Mouse (Mus musculus): ENCODE measurements around the gene Alox5. TPM values are rescaled to one million over a fixed set of nuclear protein-coding genes. Genes with fewer than 3 reads are reported as not detected.

The Alox5 gene
- polyA plus RNA-seq, 1 experiment from 2014 or later = 2.3 TPM

DNA sequence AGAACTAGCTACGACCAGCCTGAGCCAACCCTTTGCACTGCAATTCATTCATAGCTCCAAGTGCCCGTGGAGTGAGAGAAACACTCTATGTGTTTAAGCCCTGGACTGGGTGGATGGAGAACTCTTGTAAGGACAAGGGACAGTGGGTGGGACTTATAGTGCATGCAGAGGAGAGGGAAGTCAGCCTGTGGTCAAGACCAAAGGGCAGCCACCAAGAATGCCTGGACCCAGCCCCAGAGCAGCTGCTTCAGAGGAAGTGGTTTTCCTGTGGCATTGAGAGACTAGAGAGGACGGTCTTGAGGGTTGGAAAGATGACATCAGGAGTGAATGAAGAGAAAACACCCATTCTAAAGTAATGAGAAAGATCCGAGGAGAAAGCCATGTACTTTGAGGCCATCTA is 5.2 kb downstream of the Alox5 start:
- no peak for ATAC-seq (ENCODE audit: insufficient number of reproducible peaks, low FRiP score, low TSS enrichment, low read depth)
- Histone ChIP-seq H3K4me3 (replicated peaks) (no peak overlapping the region), H3K36me3 (no peaks in the 10 kb centered on the region), H3K9me3 (replicated peaks) (no peaks in the 10 kb centered on the region), H3K27me3 (peaks cover 19% of the 10 kb centered on the region), H3K9ac (no peak overlapping the region), H3K27ac (replicated peaks) (no peak overlapping the region), H3K4me2 (replicated peaks) (no peak overlapping the region), H3K4me1 (peaks cover 4% of the 10 kb centered on the region; the same call in 1 of the 2 replicates)
- WGBS = 71% methylated on average over 4 of the region's 4 CpGs

DNA sequence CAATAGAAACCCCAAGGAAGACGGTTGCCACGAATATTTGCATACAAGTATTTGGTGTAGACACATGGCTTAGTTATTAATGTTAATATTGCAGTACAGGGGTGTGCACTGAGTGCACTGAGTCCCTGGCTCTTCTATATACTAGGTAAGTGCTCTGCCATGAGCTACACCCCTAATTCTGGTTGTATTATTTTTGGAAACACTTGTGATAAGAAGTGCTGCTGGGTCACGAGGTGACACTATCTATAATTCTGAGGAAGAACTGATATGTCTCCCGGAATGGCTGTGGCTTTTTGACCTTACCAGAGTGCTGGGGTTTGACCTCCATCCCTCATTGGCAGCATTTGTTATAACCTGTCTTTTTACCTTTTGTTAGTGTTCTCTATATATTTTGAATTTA is 20.1 kb downstream of the Alox5 start:
- Histone ChIP-seq H3K4me1 (no peaks in the 10 kb centered on the region), H3K27me3 (no peaks in the 10 kb centered on the region), H3K9ac (no peak overlapping the region), H3K4me2 (replicated peaks) (no peak overlapping the region), H3K4me3 (replicated peaks) (no peak overlapping the region), H3K9me3 (replicated peaks) (no peaks in the 10 kb centered on the region; the same call in 1 of the 2 replicates), H3K27ac (replicated peaks) (no peak overlapping the region), H3K36me3 (no peaks in the 10 kb centered on the region)
- WGBS = 74% methylated on average over 4 of the region's 4 CpGs
- ATAC-seq (ENCODE audit: insufficient number of reproducible peaks, low FRiP score, low TSS enrichment, low read depth) = no peak

DNA sequence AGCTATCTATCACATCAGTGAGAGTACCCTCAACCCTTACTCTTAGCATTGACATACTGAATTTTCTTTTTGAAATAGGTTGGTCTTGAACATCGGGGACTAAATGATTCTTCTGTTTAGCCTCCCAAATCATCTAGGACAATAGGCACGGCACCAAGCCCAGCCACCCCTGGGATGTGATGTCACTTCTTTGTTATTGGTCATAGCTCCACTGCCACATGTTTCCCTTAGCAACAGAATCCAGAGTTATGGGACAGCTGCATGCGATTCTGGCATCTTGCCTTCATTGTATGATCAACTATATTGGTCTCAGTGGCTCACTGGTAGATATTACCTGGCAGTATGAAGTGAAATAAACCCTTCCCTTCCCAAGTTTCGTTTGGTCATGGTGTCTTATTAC is 20.5 kb downstream of the Alox5 start:
- Histone ChIP-seq H3K4me1 (no peaks in the 10 kb centered on the region), H3K36me3 (no peaks in the 10 kb centered on the region), H3K4me2 (replicated peaks) (no peak overlapping the region), H3K27me3 (no peaks in the 10 kb centered on the region), H3K9ac (no peak overlapping the region), H3K27ac (replicated peaks) (no peak overlapping the region), H3K9me3 (replicated peaks) (no peaks in the 10 kb centered on the region; the same call in 1 of the 2 replicates), H3K4me3 (replicated peaks) (no peak overlapping the region)
- 69% methylated on average over 4 of the region's 4 CpGs for WGBS
- no peak for ATAC-seq (ENCODE audit: insufficient number of reproducible peaks, low FRiP score, low TSS enrichment, low read depth)

- Histone ChIP-seq H3K9ac (no peak overlapping the region), H3K9me3 (replicated peaks) (no peaks in the 10 kb centered on the region; the same call in 1 of the 2 replicates), H3K27me3 (no peaks in the 10 kb centered on the region), H3K4me2 (replicated peaks) (no peak overlapping the region), H3K4me1 (no peaks in the 10 kb centered on the region), H3K27ac (replicated peaks) (no peak overlapping the region), H3K4me3 (replicated peaks) (no peak overlapping the region), H3K36me3 (no peaks in the 10 kb centered on the region)
- 82% methylated on average over 6 of the region's 6 CpGs for WGBS
- ATAC-seq (ENCODE audit: insufficient number of reproducible peaks, low FRiP score, low TSS enrichment, low read depth) = no peak
Observed at GRCm38 (mm10) chr6:116439531-116439930, 21.4 kb downstream of the Alox5 start.

DNA sequence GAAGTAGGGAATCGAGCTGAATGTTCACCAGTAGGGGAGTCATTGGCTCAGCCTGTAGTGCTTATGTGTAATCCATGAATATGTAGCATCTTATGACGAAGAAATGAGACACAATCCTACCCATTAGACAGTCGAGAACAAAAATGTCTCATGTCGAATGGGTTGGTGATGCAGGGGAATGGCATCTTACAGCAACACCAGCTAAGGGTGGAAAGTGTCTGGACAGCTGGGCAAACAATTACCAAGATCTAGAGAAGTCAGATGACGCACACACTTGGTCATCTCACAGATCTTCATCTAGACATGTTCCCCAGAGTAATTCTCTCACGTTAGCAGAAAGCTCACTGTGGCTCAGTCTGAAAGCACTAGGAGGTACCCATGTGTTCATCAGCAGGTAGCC is 22.1 kb downstream of the Alox5 start:
- no peaks in the 10 kb centered on the region for H3K36me3 ChIP-seq
- H3K9me3 ChIP-seq (replicated peaks) = no peaks in the 10 kb centered on the region; the same call in 1 of the 2 replicates
- 76% methylated on average over 6 of the region's 6 CpGs for WGBS
- H3K4me2 ChIP-seq (replicated peaks) = no peak overlapping the region
- H3K4me3 ChIP-seq (replicated peaks) = no peak overlapping the region
- H3K27ac ChIP-seq (replicated peaks) = no peak overlapping the region
- no peak overlapping the region for H3K9ac ChIP-seq
- no peaks in the 10 kb centered on the region for H3K4me1 ChIP-seq
- no peak for ATAC-seq (ENCODE audit: insufficient number of reproducible peaks, low FRiP score, low TSS enrichment, low read depth)
- H3K27me3 ChIP-seq = no peaks in the 10 kb centered on the region

DNA sequence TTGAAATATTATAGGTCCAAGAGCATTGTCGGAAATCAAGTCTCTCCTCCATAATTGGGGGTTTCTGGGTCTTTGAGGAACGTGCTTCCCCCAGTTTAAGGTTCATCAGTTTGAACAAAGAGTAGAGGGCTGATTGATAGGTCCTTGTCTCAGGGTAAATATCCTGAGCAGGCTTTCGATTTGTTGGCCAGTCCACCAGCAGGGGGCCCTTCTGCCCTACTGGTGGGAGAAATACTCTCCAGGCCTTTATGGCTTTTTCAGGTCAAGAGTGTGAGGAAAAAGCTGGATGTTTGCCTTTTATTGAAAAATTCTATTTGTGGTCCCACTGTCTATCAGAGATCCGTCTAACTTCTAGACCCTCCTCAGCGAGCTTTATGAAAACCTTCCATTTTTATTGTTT is 32.7 kb downstream of the Alox5 start:
- Histone ChIP-seq H3K27ac (replicated peaks) (no peak overlapping the region), H3K9ac (no peak overlapping the region), H3K9me3 (replicated peaks) (no peaks in the 10 kb centered on the region), H3K4me2 (replicated peaks) (no peak overlapping the region), H3K36me3 (no peaks in the 10 kb centered on the region), H3K27me3 (no peaks in the 10 kb centered on the region), H3K4me3 (replicated peaks) (no peak overlapping the region), H3K4me1 (no peaks in the 10 kb centered on the region)
- 74% methylated on average over 5 of the region's 5 CpGs for WGBS
- ATAC-seq (ENCODE audit: insufficient number of reproducible peaks, low FRiP score, low TSS enrichment, low read depth) = no peak

GRCm38 (mm10) chr6:116427552-116427951 is 33.4 kb downstream of the Alox5 start:
- 74% methylated on average over 3 of the region's 3 CpGs for WGBS
- no peak overlapping the region for H3K27ac ChIP-seq (replicated peaks)
- H3K4me2 ChIP-seq (replicated peaks) = no peak overlapping the region
- no peaks in the 10 kb centered on the region for H3K4me1 ChIP-seq
- no peaks in the 10 kb centered on the region for H3K36me3 ChIP-seq
- no peaks in the 10 kb centered on the region for H3K9me3 ChIP-seq (replicated peaks)
- H3K9ac ChIP-seq = no peak overlapping the region
- no peak overlapping the region for H3K4me3 ChIP-seq (replicated peaks)
- ATAC-seq (ENCODE audit: insufficient number of reproducible peaks, low FRiP score, low TSS enrichment, low read depth) = no peak
- H3K27me3 ChIP-seq = no peaks in the 10 kb centered on the region

DNA sequence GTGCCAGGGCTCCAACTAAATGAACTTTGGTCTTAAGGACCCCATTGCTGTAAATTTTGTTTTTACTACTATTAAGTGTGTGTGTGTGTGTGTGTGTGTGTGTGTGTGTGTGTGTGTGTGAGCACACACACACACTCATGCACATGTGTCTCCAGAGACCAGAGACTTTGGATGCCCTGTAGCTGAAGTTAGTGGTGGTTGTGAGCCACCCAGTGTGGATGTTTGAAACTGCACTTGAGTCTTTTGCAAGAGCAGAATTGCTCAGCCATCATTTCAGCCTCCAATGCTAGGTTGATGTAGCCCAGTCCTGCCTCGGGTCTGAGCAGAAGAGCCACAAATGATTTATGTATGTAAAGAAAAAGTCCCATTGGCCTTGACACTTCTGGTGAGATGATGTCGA is 37.3 kb downstream of the Alox5 start:
- no peaks in the 10 kb centered on the region for H3K9me3 ChIP-seq (replicated peaks)
- ATAC-seq (ENCODE audit: insufficient number of reproducible peaks, low FRiP score, low TSS enrichment, low read depth) = no peak
- H3K4me3 ChIP-seq (replicated peaks) = no peak overlapping the region
- no peaks in the 10 kb centered on the region for H3K27me3 ChIP-seq
- no peaks in the 10 kb centered on the region for H3K36me3 ChIP-seq
- H3K4me1 ChIP-seq = no peaks in the 10 kb centered on the region
- no peak overlapping the region for H3K27ac ChIP-seq (replicated peaks)
- no peak overlapping the region for H3K9ac ChIP-seq
- 65% methylated on average over 2 of the region's 2 CpGs for WGBS
- no peak overlapping the region for H3K4me2 ChIP-seq (replicated peaks)

DNA sequence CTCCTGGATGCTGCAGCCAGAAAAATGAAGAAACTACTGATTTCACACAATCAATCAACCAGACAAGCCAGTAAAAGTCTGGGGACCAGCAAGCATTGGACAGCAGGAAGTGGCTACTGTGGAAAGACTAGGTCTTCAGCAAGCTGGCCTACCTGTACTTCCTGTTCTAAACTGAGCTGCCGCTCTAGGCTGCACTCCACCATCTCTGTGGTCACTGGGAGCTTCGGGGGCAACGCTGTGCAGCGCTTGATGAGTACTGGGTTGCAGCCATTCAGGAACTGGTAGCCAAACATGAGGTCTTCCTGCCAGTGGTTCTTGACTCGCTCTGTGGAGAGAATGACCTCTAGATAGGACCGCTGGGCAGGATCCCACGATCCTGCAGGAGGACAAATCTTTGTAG is 38.0 kb downstream of the Alox5 start:
- Histone ChIP-seq H3K4me2 (replicated peaks) (no peak overlapping the region), H3K36me3 (no peaks in the 10 kb centered on the region), H3K9me3 (replicated peaks) (no peaks in the 10 kb centered on the region), H3K27me3 (no peaks in the 10 kb centered on the region), H3K4me1 (no peaks in the 10 kb centered on the region), H3K27ac (replicated peaks) (no peak overlapping the region), H3K9ac (no peak overlapping the region), H3K4me3 (replicated peaks) (no peak overlapping the region)
- ATAC-seq (ENCODE audit: insufficient number of reproducible peaks, low FRiP score, low TSS enrichment, low read depth) = no peak
- WGBS = 89% methylated on average over 7 of the region's 7 CpGs

- Histone ChIP-seq H3K27me3 (no peaks in the 10 kb centered on the region), H3K4me1 (no peaks in the 10 kb centered on the region), H3K4me2 (replicated peaks) (no peak overlapping the region), H3K27ac (replicated peaks) (no peak overlapping the region), H3K9me3 (replicated peaks) (no peaks in the 10 kb centered on the region), H3K9ac (no peak overlapping the region), H3K36me3 (no peaks in the 10 kb centered on the region), H3K4me3 (replicated peaks) (no peak overlapping the region)
- 71% methylated on average over 10 of the region's 10 CpGs for WGBS
- ATAC-seq (ENCODE audit: insufficient number of reproducible peaks, low FRiP score, low TSS enrichment, low read depth) = no peak
Observed at GRCm38 (mm10) chr6:116420271-116420670, 40.7 kb downstream of the Alox5 start.

DNA sequence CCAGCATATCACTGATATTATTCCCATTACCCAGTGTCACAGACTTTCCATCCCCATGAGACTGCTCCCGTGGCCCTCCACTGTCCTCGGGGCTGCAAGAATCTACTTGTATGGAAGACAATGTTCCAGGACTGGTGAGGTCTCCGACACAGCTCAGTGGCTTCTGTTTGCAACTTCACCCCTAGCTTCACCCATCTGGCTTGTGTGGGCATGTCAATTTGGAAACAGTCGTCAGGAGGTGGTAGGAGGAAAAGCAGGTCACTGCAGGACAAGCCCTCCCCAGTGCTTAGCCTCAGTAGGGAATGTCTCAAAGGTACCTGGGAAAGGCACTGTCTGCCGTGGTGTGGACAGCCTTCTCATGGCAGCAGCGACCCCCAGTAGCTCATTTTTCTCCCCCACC is 41.3 kb downstream of the Alox5 start:
- Histone ChIP-seq H3K27ac (replicated peaks) (no peak overlapping the region), H3K27me3 (no peaks in the 10 kb centered on the region), H3K9me3 (replicated peaks) (no peaks in the 10 kb centered on the region), H3K4me2 (replicated peaks) (no peak overlapping the region), H3K4me1 (no peaks in the 10 kb centered on the region), H3K36me3 (no peaks in the 10 kb centered on the region), H3K4me3 (replicated peaks) (no peak overlapping the region), H3K9ac (no peak overlapping the region)
- no peak for ATAC-seq (ENCODE audit: insufficient number of reproducible peaks, low FRiP score, low TSS enrichment, low read depth)
- 60% methylated on average over 6 of the region's 6 CpGs for WGBS

- ATAC-seq (ENCODE audit: insufficient number of reproducible peaks, low FRiP score, low TSS enrichment, low read depth) = no peak
- Histone ChIP-seq H3K4me1 (no peaks in the 10 kb centered on the region), H3K4me3 (replicated peaks) (no peak overlapping the region), H3K27ac (replicated peaks) (no peak overlapping the region), H3K9me3 (replicated peaks) (no peaks in the 10 kb centered on the region), H3K4me2 (replicated peaks) (no peak overlapping the region), H3K27me3 (no peaks in the 10 kb centered on the region), H3K36me3 (no peaks in the 10 kb centered on the region), H3K9ac (no peak overlapping the region)
- 80% methylated on average over 1 of the region's 1 CpGs for WGBS
Observed at GRCm38 (mm10) chr6:116418487-116418886, 42.5 kb downstream of the Alox5 start.
